ENCODE assay signal across 23 mouse cellular contexts in the genomic region with DNA sequence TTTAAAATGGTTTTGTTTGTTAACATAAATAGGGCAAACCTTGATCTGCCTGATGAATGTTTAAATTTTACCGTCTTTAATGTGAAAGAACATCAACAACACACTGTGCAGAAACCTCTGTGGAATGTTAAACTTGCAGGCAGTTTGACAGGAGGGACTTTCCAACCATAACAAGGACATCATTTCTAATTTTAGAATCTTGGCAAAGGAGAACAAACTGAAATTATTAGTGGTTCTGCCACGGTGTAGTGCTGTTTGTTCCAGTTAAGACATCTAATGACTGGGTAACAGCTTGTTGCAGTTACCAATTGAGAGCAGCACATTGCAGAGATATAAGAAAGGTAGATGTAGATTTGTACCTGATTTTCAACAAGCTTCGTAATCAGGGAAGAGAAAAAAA.
DNase-seq lines count a peak whose midpoint lies in the region; ATAC-seq and TF ChIP-seq lines count a peak whose summit lies in the region.
"Had no signal": no experiment of that assay in that cellular context is flagged by ENCODE, and none has a peak within 500 bp of the region (broad histone marks: within the 10 kb centered on the region; RNA-seq: fewer than 3 reads in every experiment).

No protein-coding gene starts in this region.

- WGBS in heart, embryonic 14.5 days: 28% methylated on average over 3 of the region's 3 CpGs
- WGBS in lung, embryonic 16.5 days: 37% methylated on average over 3 of the region's 3 CpGs
- 46% methylated on average over 3 of the region's 3 CpGs for WGBS in lung, adult 2 months

- H3K27me3 ChIP-seq in heart, embryonic 14.5 days (ENCODE audit: control insufficient read depth, insufficient read depth, low read length): no peaks in the 10 kb centered on the region
- no peaks in the 10 kb centered on the region for H3K27me3 ChIP-seq in lung, embryonic 16.5 days (ENCODE audit: control insufficient read depth, insufficient read depth, low read depth, low read length)
- H3K27me3 ChIP-seq: forebrain, embryonic 13.5 days had no signal

- peak overlapping the region; percentile 24 for H3K4me2 ChIP-seq in heart, embryonic 14.5 days (ENCODE audit: low read length)
- no peak overlapping the region for H3K4me2 ChIP-seq in lung, embryonic 16.5 days (ENCODE audit: low read depth, low read length)
- H3K4me2 ChIP-seq: forebrain, embryonic 13.5 days; liver, embryonic 11.5 days had no signal

- H3K27ac ChIP-seq in heart, embryonic 14.5 days (replicated peaks in 1 of 2; ENCODE audit: control insufficient read depth in 1 of 2, insufficient read depth in 1 of 2, low read depth in 2 of 2, low read length in 2 of 2): no peak overlapping the region; a peak in 1 of 4 replicates
- H3K27ac ChIP-seq in lung, embryonic 16.5 days (ENCODE audit: low read length): no peak overlapping the region
- H3K27ac ChIP-seq: forebrain, embryonic 13.5 days; macrophage; midbrain, embryonic 10.5 days had no signal

- no peak for TF ChIP-seq POLR2A in lung, adult 2 months (IDR thresholded peaks at IDR 0.05; ENCODE audit: borderline replicate concordance, extremely low read depth, low read depth, low read length)

- H3K9me3 ChIP-seq in heart, embryonic 14.5 days (ENCODE audit: control insufficient read depth, low read length): no peaks in the 10 kb centered on the region
- H3K9me3 ChIP-seq in lung, embryonic 16.5 days (ENCODE audit: control insufficient read depth, low read length): no peaks in the 10 kb centered on the region
- H3K9me3 ChIP-seq: forebrain, embryonic 13.5 days; midbrain, embryonic 10.5 days had no signal

- no peak for TF ChIP-seq CTCF in lung, adult 2 months (IDR thresholded peaks at IDR 0.05; ENCODE audit: insufficient read depth, low read length)

- peak; percentile 2 for DNase-seq in cerebellum, adult 9-10 months
- DNase-seq in cerebellum, adult 18-20 months: no peak
- DNase-seq in heart, adult 11 months: no peak
- no peak for DNase-seq in lung, adult 2 months
- DNase-seq in adrenal gland, postnatal 36 days: no peak
- DNase-seq in layer of hippocampus, postnatal 36 days: no peak
- DNase-seq: adrenal gland, postnatal 25 days; cerebellum, adult 2 months; gastrocnemius, postnatal 10 days; kidney, adult 8-10 months; kidney, postnatal 25 days; layer of hippocampus, adult 9-11 months; lung, adult 18-20 months; thymus, postnatal 36 days had no signal

- H3K4me1 ChIP-seq in heart, embryonic 14.5 days (ENCODE audit: control insufficient read depth in 2 of 2, insufficient read depth in 2 of 2, low read length in 2 of 2): peaks cover 0 to 3% of the 10 kb centered on the region in 2 experiments; a peak in 1 of 4 replicates
- H3K4me1 ChIP-seq in lung, embryonic 16.5 days (replicated peaks; ENCODE audit: control insufficient read depth, insufficient read depth, low read length): no peaks in the 10 kb centered on the region
- H3K4me1 ChIP-seq in lung, adult 2 months (ENCODE audit: control insufficient read depth, insufficient read depth, low read length): no peaks in the 10 kb centered on the region
- H3K4me1 ChIP-seq: forebrain, embryonic 13.5 days; midbrain, embryonic 10.5 days had no signal

- H3K4me3 ChIP-seq in heart, embryonic 14.5 days (ENCODE audit: control insufficient read depth in 1 of 2, insufficient read depth in 1 of 2, low read depth in 1 of 2, low read length in 2 of 2): no peak overlapping the region
- H3K4me3 ChIP-seq in lung, embryonic 16.5 days (ENCODE audit: low read length): no peak overlapping the region
- H3K4me3 ChIP-seq in lung, adult 2 months (replicated peaks; ENCODE audit: extremely low read depth, low read depth, low read length): no peak overlapping the region
- H3K4me3 ChIP-seq: erythroblast, embryonic 14.5 days; forebrain, embryonic 13.5 days; midbrain, embryonic 10.5 days had no signal

- H3K9ac ChIP-seq in heart, embryonic 14.5 days (ENCODE audit: low read length): no peak overlapping the region
- H3K9ac ChIP-seq in lung, embryonic 16.5 days (ENCODE audit: low read length): no peak overlapping the region
- H3K9ac ChIP-seq: forebrain, embryonic 13.5 days had no signal

- H3K36me3 ChIP-seq in heart, embryonic 14.5 days (ENCODE audit: control insufficient read depth, insufficient read depth, low read length): no peaks in the 10 kb centered on the region
- H3K36me3 ChIP-seq in lung, embryonic 16.5 days (ENCODE audit: control insufficient read depth, insufficient read depth, low read length): no peaks in the 10 kb centered on the region
- H3K36me3 ChIP-seq: midbrain, embryonic 10.5 days had no signal

- ATAC-seq in heart, embryonic 14.5 days (ENCODE audit: insufficient number of reproducible peaks, insufficient read depth, low FRiP score, low read depth): no peak
- 0 out of 2 replicates have a peak, but pooled peaks have one; percentile 12 for ATAC-seq in lung, embryonic 16.5 days (ENCODE audit: low read depth)
- ATAC-seq: CD4-positive, CD25-positive, alpha-beta regulatory T cell, adult 4 months; forebrain, embryonic 13.5 days; inflammation-experienced regulatory T-cells, adult 6 months had no signal
